Mouse (Mus musculus) lung, embryonic 14.5 days (tissue): ENCODE data around the gene Gimap1. TPM values are rescaled to one million over a fixed set of nuclear protein-coding genes. Genes with fewer than 3 reads are reported as not detected.

Experiments
- ATAC-seq: fragments of 200-750 bp; cut with Nextera tagmentation; 2 replicates; pipeline ENCODE4 v1.8.0; 2017; ENCODE audit warnings: mild to moderate bottlenecking, moderate TSS enrichment, moderate library complexity; ENCODE audit not compliant: insufficient read depth
- DNase-seq: peaks from one replicate; pipeline ENCODE4 v3.0.0-alpha.2; 2015
- H3K27ac ChIP-seq: fragments of 300-500 bp; sonication (generic); 2 replicates; pipeline ENCODE4 v1.5.1; 2014; ENCODE audit warnings: low read depth, mild to moderate bottlenecking, moderate library complexity
- H3K27me3 ChIP-seq: fragments of 300-500 bp; sonication (generic); 2 replicates; pipeline ENCODE4 v1.6.1; 2014; ENCODE audit warnings: low read length, control low read depth; ENCODE audit not compliant: insufficient read depth
- H3K36me3 ChIP-seq: fragments of 300-500 bp; sonication (generic); 2 replicates; pipeline ENCODE4 v1.6.1; 2014; ENCODE audit warnings: control low read depth; ENCODE audit not compliant: insufficient read depth
- H3K4me1 ChIP-seq: fragments of 300-500 bp; sonication (generic); 2 replicates; pipeline ENCODE4 v1.6.1; 2014; ENCODE audit warnings: antibody characterized with exemption, control low read depth; ENCODE audit not compliant: insufficient read depth
- H3K4me2 ChIP-seq: fragments of 300-500 bp; sonication (generic); 2 replicates; pipeline ENCODE4 v1.6.1; 2014; ENCODE audit warnings: mild to moderate bottlenecking
- H3K4me3 ChIP-seq: fragments of 300-500 bp; sonication (generic); 2 replicates; pipeline ENCODE4 v1.5.1; 2014; ENCODE audit warnings: low read depth, low read length
- H3K9ac ChIP-seq: fragments of 300-500 bp; sonication (generic); 2 replicates; pipeline ENCODE4 v1.6.1; 2014
- H3K9me3 ChIP-seq: fragments of 300-500 bp; sonication (generic); 2 replicates; pipeline ENCODE4 v1.6.1; 2016; ENCODE audit warnings: low read depth, low read length, control low read depth
- CTCF ChIP-seq: IDR thresholded peaks from 2 replicates; pipeline ENCODE4 v1.5.1; 2016; ENCODE audit warnings: antibody characterized with exemption, low read depth
- WGBS: fragments of 180-500 bp; shearing (Covaris S2); extraction: QIAGEN DNeasy Blood & Tissue Kit; methylation state at CpG from one replicate; pipeline ENCODE4 v1.1.7; 2014; 5-methylcytosine and 5-hydroxymethylcytosine counted together
- polyA plus RNA-seq: library from polyadenylated mRNA; unstranded; fragments of >200 nt; fragmentation: Nextera tagmentation; extraction: Ambion mirVana; gene quantifications from 2 replicates; pipeline ENCODE4 v1.2.1, GENCODE M21; 2014

The Gimap1 gene
- polyA plus RNA-seq, 1 experiment from 2014 or later, result 35.3 TPM

DNA sequence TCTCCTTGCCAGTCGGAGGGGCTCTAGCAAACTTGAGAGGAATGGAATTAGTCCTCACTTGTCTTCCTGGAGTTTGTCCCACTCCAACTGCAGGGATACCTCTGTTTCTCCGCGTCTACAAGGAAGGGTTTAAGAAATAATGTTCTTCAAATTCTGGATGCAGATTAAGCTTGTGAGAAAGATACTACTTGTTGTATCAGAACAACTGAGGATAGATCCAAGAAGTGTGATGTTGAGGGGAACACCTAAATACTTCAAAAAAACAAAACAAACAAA lies 864 bp downstream of the Gimap1 start:
- H3K27ac ChIP-seq, result no peak overlapping the region
- H3K4me2 ChIP-seq, result peak overlapping the region; percentile 85
- ATAC-seq (no peak), DNase-seq (no peak)
- H3K9me3 ChIP-seq, result no peaks in the 10 kb centered on the region
- peaks cover 14% of the 10 kb centered on the region; the same call in 1 of the 2 replicates for H3K4me1 ChIP-seq
- TF ChIP-seq CTCF, result no peak
- H3K4me3 ChIP-seq, result peak overlapping the region; percentile 22; the same call in 1 of the 2 replicates
- H3K36me3 ChIP-seq, result no peaks in the 10 kb centered on the region
- H3K27me3 ChIP-seq, result peaks cover 15% of the 10 kb centered on the region
- 73% methylated on average over 3 of the region's 3 CpGs for WGBS
- H3K9ac ChIP-seq, result 0 out of 2 replicates have a peak overlapping the region, but pooled peaks have one; percentile 21

DNA sequence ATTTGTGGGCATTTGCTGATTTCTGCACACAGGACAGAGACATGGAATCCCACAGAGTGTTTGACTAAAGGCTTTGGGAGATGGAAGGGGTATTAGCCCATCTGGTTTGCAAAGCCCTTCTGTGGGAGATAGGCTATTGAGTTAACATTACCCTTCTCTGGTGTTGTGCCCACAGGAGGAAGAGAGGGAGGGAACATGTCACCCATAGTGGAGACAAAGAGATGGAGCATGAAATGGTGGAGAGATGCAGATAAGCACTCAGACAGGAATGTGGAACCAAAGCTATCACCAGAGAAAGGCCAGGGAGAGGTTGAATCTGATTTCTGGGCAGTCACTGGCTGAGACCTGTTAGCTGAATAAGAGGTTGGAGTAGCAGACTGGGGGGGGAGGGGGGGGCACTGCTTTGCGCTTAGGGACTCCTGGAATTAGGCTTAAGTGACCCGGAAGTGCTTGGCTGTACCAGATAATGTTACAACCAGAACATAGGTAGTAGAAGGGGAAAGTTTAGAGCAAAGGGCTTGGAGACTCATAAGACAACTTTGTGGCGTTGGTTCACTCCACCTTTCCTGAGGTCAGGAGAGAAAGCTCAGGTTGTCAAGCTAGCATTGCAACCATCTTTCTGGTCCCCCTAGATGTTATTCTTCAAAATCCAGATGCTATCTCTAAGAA lies 1.8 kb downstream of the Gimap1 start:
- peak overlapping the region; percentile 85 for H3K4me2 ChIP-seq
- DNase-seq (no peak), ATAC-seq (no peak)
- TF ChIP-seq CTCF, result no peak
- H3K36me3 ChIP-seq, result no peaks in the 10 kb centered on the region
- no peak overlapping the region for H3K9ac ChIP-seq
- 64% methylated on average over 3 of the region's 3 CpGs for WGBS
- H3K27me3 ChIP-seq, result peaks cover 15% of the 10 kb centered on the region
- peaks cover 14% of the 10 kb centered on the region; the same call in 1 of the 2 replicates for H3K4me1 ChIP-seq
- no peak overlapping the region for H3K4me3 ChIP-seq
- no peaks in the 10 kb centered on the region for H3K9me3 ChIP-seq
- 0 out of 2 replicates have a peak overlapping the region, but pooled peaks have one; percentile 5 for H3K27ac ChIP-seq

DNA sequence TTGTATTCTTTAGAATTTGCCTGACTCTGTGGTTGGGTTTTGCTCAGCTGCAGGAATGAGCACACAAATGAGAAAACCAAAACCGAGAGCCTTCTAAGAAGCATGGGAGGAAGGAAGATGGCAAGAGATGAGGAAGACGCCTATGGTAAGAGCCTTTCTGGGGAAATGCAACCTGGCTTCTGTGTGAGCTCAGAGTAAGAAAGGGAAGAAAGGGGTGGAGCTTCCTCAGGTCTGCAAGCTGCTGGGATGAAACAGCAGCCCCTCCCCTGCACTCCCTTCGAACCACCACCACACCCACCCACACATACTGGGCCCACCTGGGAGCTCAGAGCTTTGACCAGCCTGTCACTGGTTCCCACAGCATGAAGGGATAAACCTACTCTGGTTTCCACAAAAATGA lies 2.4 kb downstream of the Gimap1 start:
- Histone ChIP-seq H3K36me3 (no peaks in the 10 kb centered on the region), H3K9me3 (no peaks in the 10 kb centered on the region), H3K4me3 (no peak overlapping the region), H3K9ac (no peak overlapping the region), H3K27ac (no peak overlapping the region), H3K4me1 (peaks cover 14% of the 10 kb centered on the region; the same call in 1 of the 2 replicates), H3K4me2 (peak overlapping the region; percentile 85), H3K27me3 (peaks cover 15% of the 10 kb centered on the region)
- ATAC-seq, result no peak
- DNase-seq, result peak; percentile 27
- WGBS, result 32% methylated on average over 3 of the region's 3 CpGs
- no peak for TF ChIP-seq CTCF

DNA sequence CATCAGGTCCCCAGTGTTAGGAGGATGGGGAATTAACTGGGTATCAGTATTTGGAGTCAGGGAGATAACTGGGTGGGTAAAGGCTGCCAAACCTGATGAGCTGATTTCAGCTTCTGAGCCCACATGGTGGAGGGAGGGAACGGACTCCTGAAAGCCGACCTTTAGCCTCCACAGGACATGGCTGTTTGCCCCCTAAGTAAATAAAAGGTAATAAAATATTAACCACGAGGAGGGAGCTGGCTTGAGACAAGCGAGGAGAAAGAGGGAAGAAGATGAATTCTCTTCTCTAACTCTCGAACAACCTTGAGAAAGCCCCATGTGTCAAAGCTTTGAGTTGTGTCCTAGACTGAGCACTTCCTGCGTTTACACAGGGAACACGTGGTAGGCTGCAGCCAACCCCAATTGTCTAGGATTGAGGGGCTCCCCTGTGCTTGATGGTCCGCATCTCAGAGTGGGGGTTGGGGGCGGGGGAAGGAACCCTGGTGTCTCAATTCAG lies 2.9 kb downstream of the Gimap1 start:
- Histone ChIP-seq H3K4me1 (peaks cover 14% of the 10 kb centered on the region; the same call in 1 of the 2 replicates), H3K36me3 (no peaks in the 10 kb centered on the region), H3K27me3 (peaks cover 15% of the 10 kb centered on the region), H3K9me3 (no peaks in the 10 kb centered on the region), H3K4me3 (no peak overlapping the region), H3K4me2 (peak overlapping the region; percentile 85), H3K9ac (no peak overlapping the region), H3K27ac (no peak overlapping the region)
- ATAC-seq (no peak), DNase-seq (no peak)
- WGBS, result 16% methylated on average over 9 of the region's 9 CpGs
- TF ChIP-seq CTCF, result no peak

DNA sequence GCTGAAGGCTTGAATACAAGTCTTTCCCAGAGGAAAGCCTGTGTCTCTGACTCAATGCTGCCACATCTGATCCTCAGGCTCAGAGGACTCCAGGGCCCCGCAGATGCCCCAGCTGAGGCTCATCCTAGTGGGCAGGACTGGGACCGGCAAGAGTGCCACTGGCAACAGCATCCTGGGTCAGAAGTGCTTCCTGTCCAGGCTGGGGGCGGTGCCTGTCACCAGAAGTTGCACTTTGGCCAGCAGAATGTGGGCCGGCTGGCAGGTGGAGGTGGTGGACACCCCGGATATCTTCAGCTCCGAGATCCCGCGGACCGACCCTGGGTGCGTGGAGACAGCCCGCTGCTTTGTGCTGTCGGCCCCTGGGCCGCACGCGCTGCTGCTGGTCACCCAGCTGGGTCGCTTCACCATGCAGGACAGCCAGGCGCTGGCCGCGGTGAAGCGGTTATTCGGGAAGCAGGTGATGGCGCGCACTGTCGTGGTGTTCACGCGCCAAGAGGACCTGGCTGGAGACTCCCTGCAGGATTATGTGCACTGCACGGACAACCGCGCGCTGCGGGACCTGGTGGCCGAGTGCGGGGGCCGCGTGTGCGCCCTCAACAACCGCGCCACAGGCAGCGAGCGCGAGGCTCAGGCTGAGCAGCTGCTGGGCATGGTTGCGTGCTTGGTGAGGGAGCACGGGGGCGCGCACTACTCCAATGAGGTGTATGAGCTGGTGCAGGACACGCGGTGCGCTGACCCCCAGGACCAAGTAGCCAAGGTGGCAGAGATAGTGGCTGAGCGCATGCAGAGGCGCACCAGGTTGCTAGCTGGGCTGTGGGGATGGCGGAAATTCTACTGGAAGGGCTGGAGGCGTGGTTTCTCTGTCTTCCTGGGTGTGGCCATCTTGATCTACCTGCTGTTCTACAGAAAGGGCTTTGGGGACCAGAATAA lies 3.8 kb downstream of the Gimap1 start:
- Histone ChIP-seq H3K9me3 (no peaks in the 10 kb centered on the region), H3K9ac (peak overlapping the region; percentile 44), H3K27ac (no peak overlapping the region), H3K27me3 (peaks cover 15% of the 10 kb centered on the region), H3K36me3 (no peaks in the 10 kb centered on the region), H3K4me2 (peak overlapping the region; percentile 85), H3K4me1 (peaks cover 15% of the 10 kb centered on the region; the same call in 1 of the 2 replicates), H3K4me3 (peak overlapping the region; percentile 42)
- ATAC-seq (no peak), DNase-seq (peak; percentile 21)
- 3% methylated on average over 52 of the region's 52 CpGs for WGBS
- no peak for TF ChIP-seq CTCF

DNA sequence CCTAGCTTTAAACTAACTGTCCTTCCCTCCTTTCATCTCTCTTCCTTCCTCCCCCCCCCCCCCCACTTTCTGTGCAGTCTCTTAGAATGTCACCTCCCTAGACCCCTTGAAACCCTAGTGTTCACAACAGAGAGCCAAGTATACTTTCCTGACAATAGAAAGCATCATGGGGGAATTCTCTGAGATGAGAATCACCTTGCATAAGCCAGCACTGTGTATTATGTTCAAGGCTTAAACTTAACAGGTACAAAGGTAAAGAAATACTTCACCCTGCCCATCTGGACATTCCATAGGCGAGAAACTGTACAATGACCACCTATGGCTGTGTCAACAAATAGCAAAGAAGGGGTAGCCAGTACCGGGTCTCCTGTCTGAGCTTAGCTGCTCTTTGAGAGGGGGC lies 6.6 kb downstream of the Gimap1 start:
- WGBS, result 40% methylated on average over 2 of the region's 2 CpGs
- ATAC-seq (no peak), DNase-seq (no peak)
- H3K4me3 ChIP-seq, result no peak overlapping the region
- peak overlapping the region; percentile 48; the same call in 1 of the 2 replicates for H3K4me2 ChIP-seq
- no peaks in the 10 kb centered on the region for H3K9me3 ChIP-seq
- H3K27me3 ChIP-seq, result peaks cover 15% of the 10 kb centered on the region
- peak overlapping the region; percentile 84 for H3K27ac ChIP-seq
- no peak for TF ChIP-seq CTCF
- H3K36me3 ChIP-seq, result no peaks in the 10 kb centered on the region
- H3K9ac ChIP-seq, result no peak overlapping the region
- peaks cover 17% of the 10 kb centered on the region; the same call in 1 of the 2 replicates for H3K4me1 ChIP-seq
